Mouse (Mus musculus): ENCODE measurements around the gene Castor1. TPM values are rescaled to one million over a fixed set of nuclear protein-coding genes. Genes with fewer than 3 reads are reported as not detected.

The Castor1 gene
- polyA plus RNA-seq, 1 experiment from 2014 or later: 3.6 TPM

- Histone ChIP-seq H3K4me1 (peaks cover 24% of the 10 kb centered on the region), H3K9ac (no peak overlapping the region), H3K9me3 (replicated peaks) (no peaks in the 10 kb centered on the region), H3K4me3 (no peak overlapping the region), H3K27ac (no peak overlapping the region), H3K27me3 (peaks cover 24% of the 10 kb centered on the region), H3K36me3 (no peaks in the 10 kb centered on the region), H3K4me2 (replicated peaks) (no peak overlapping the region)
- 49% methylated on average over 14 of the region's 14 CpGs for WGBS
- ATAC-seq (ENCODE audit: low FRiP score): no peak
These were observed 42.6 kb downstream of the Castor1 start for GRCm38 (mm10) chr11:4260463-4261187.

- H3K27ac ChIP-seq: no peak overlapping the region
- peaks cover 29% of the 10 kb centered on the region for H3K27me3 ChIP-seq
- H3K4me3 ChIP-seq: no peak overlapping the region
- no peak overlapping the region for H3K9ac ChIP-seq
- no peaks in the 10 kb centered on the region for H3K36me3 ChIP-seq
- WGBS: 45% methylated on average over 7 of the region's 7 CpGs
- H3K4me2 ChIP-seq (replicated peaks): no peak overlapping the region
- peaks cover 24% of the 10 kb centered on the region for H3K4me1 ChIP-seq
- ATAC-seq (ENCODE audit: low FRiP score): no peak
- no peaks in the 10 kb centered on the region for H3K9me3 ChIP-seq (replicated peaks)
These were observed 43.1 kb downstream of the Castor1 start for GRCm38 (mm10) chr11:4261188-4261494.

- no peak overlapping the region for H3K27ac ChIP-seq
- H3K9ac ChIP-seq: no peak overlapping the region
- no peak overlapping the region for H3K4me2 ChIP-seq (replicated peaks)
- 40% methylated on average over 5 of the region's 5 CpGs for WGBS
- no peaks in the 10 kb centered on the region for H3K9me3 ChIP-seq (replicated peaks)
- no peak overlapping the region for H3K4me3 ChIP-seq
- peaks cover 29% of the 10 kb centered on the region for H3K4me1 ChIP-seq
- ATAC-seq (ENCODE audit: low FRiP score): no peak
- peaks cover 38% of the 10 kb centered on the region for H3K27me3 ChIP-seq
- no peaks in the 10 kb centered on the region for H3K36me3 ChIP-seq
These were observed 43.9 kb downstream of the Castor1 start for GRCm38 (mm10) chr11:4261969-4262368.

GRCm38 (mm10) chr11:4262847-4263246 is 44.8 kb downstream of the Castor1 start:
- Histone ChIP-seq H3K4me3 (no peak overlapping the region), H3K9ac (no peak overlapping the region), H3K4me2 (replicated peaks) (no peak overlapping the region), H3K36me3 (no peaks in the 10 kb centered on the region), H3K4me1 (peaks cover 31% of the 10 kb centered on the region), H3K9me3 (replicated peaks) (no peaks in the 10 kb centered on the region), H3K27ac (no peak overlapping the region), H3K27me3 (peaks cover 43% of the 10 kb centered on the region)
- WGBS: 14% methylated on average over 7 of the region's 7 CpGs
- no peak for ATAC-seq (ENCODE audit: low FRiP score)

GRCm38 (mm10) chr11:4263296-4263695 is 45.3 kb downstream of the Castor1 start:
- H3K27me3 ChIP-seq: peaks cover 48% of the 10 kb centered on the region
- no peak overlapping the region for H3K4me2 ChIP-seq (replicated peaks)
- no peak overlapping the region for H3K27ac ChIP-seq
- no peak for ATAC-seq (ENCODE audit: low FRiP score)
- no peak overlapping the region for H3K4me3 ChIP-seq
- H3K9ac ChIP-seq: no peak overlapping the region
- peaks cover 31% of the 10 kb centered on the region for H3K4me1 ChIP-seq
- 50% methylated on average over 1 of the region's 1 CpGs for WGBS
- no peaks in the 10 kb centered on the region for H3K36me3 ChIP-seq
- H3K9me3 ChIP-seq (replicated peaks): no peaks in the 10 kb centered on the region

GRCm38 (mm10) chr11:4264066-4264465 is 46.0 kb downstream of the Castor1 start:
- no peak overlapping the region for H3K4me2 ChIP-seq (replicated peaks)
- peaks cover 56% of the 10 kb centered on the region for H3K27me3 ChIP-seq
- H3K27ac ChIP-seq: no peak overlapping the region
- H3K4me1 ChIP-seq: peaks cover 31% of the 10 kb centered on the region
- H3K9ac ChIP-seq: no peak overlapping the region
- no peak for ATAC-seq (ENCODE audit: low FRiP score)
- 61% methylated on average over 7 of the region's 7 CpGs for WGBS
- H3K4me3 ChIP-seq: no peak overlapping the region
- H3K36me3 ChIP-seq: no peaks in the 10 kb centered on the region
- no peaks in the 10 kb centered on the region for H3K9me3 ChIP-seq (replicated peaks)

GRCm38 (mm10) chr11:4266271-4267201 is 48.5 kb downstream of the Castor1 start:
- ATAC-seq (ENCODE audit: low FRiP score): peak; percentile 44; the same call in 1 of the 2 replicates
- H3K27me3 ChIP-seq: peaks cover 72% of the 10 kb centered on the region
- H3K4me3 ChIP-seq: peak overlapping the region; percentile 49
- no peaks in the 10 kb centered on the region for H3K9me3 ChIP-seq (replicated peaks)
- no peak overlapping the region for H3K27ac ChIP-seq
- H3K9ac ChIP-seq: peak overlapping the region; percentile 57
- H3K36me3 ChIP-seq: no peaks in the 10 kb centered on the region
- H3K4me2 ChIP-seq (replicated peaks): peak overlapping the region; percentile 96
- 1% methylated on average over 60 of the region's 61 CpGs for WGBS
- H3K4me1 ChIP-seq: peaks cover 21% of the 10 kb centered on the region

- no peak for ATAC-seq (ENCODE audit: low FRiP score)
- Histone ChIP-seq H3K4me2 (replicated peaks) (peak overlapping the region; percentile 96), H3K4me3 (peak overlapping the region; percentile 49), H3K9ac (no peak overlapping the region), H3K4me1 (peaks cover 16% of the 10 kb centered on the region), H3K9me3 (replicated peaks) (no peaks in the 10 kb centered on the region), H3K27me3 (peaks cover 74% of the 10 kb centered on the region), H3K27ac (no peak overlapping the region), H3K36me3 (no peaks in the 10 kb centered on the region)
- WGBS: 5% methylated on average over 13 of the region's 13 CpGs
These were observed 49.2 kb downstream of the Castor1 start for GRCm38 (mm10) chr11:4267202-4267578.

GRCm38 (mm10) chr11:4268500-4268899 is 50.5 kb downstream of the Castor1 start:
- no peak overlapping the region for H3K9ac ChIP-seq
- H3K27ac ChIP-seq: no peak overlapping the region
- ATAC-seq (ENCODE audit: low FRiP score): no peak
- H3K4me3 ChIP-seq: no peak overlapping the region
- H3K27me3 ChIP-seq: peaks cover 73% of the 10 kb centered on the region
- H3K9me3 ChIP-seq (replicated peaks): no peaks in the 10 kb centered on the region
- peaks cover 7% of the 10 kb centered on the region for H3K4me1 ChIP-seq
- H3K36me3 ChIP-seq: no peaks in the 10 kb centered on the region
- WGBS: 92% methylated on average over 6 of the region's 6 CpGs
- H3K4me2 ChIP-seq (replicated peaks): no peak overlapping the region

GRCm38 (mm10) chr11:4270744-4271459 is 52.9 kb downstream of the Castor1 start:
- Histone ChIP-seq H3K36me3 (no peaks in the 10 kb centered on the region), H3K4me2 (replicated peaks) (no peak overlapping the region), H3K4me1 (peaks cover 7% of the 10 kb centered on the region), H3K9me3 (replicated peaks) (no peaks in the 10 kb centered on the region), H3K27me3 (peaks cover 51% of the 10 kb centered on the region), H3K4me3 (no peak overlapping the region), H3K27ac (no peak overlapping the region), H3K9ac (no peak overlapping the region)
- 25% methylated on average over 20 of the region's 20 CpGs for WGBS
- no peak for ATAC-seq (ENCODE audit: low FRiP score)

- no peak overlapping the region for H3K9ac ChIP-seq
- H3K27ac ChIP-seq: no peak overlapping the region
- H3K4me2 ChIP-seq (replicated peaks): no peak overlapping the region
- peaks cover 10% of the 10 kb centered on the region for H3K4me1 ChIP-seq
- H3K36me3 ChIP-seq: no peaks in the 10 kb centered on the region
- ATAC-seq (ENCODE audit: low FRiP score): no peak
- no peaks in the 10 kb centered on the region for H3K9me3 ChIP-seq (replicated peaks)
- WGBS: 61% methylated on average over 11 of the region's 11 CpGs
- peaks cover 44% of the 10 kb centered on the region for H3K27me3 ChIP-seq
- H3K4me3 ChIP-seq: no peak overlapping the region
These were observed 53.5 kb downstream of the Castor1 start for GRCm38 (mm10) chr11:4271544-4271943.

Data from hindbrain, embryonic 12.5 days (tissue).